Mouse (Mus musculus): ENCODE data around the gene Gm5678. TPM values are rescaled to one million over a fixed set of nuclear protein-coding genes. Genes with fewer than 3 reads are reported as not detected.
A peak's percentile ranks its signal among the peaks of the same experiment; 100 is the strongest.
"Not testable (repeated sequence)": the region's sequence is repeated elsewhere in the genome, so short reads cannot be mapped to it uniquely, and the experiment has no call there.

Gm5678 gene
- polyA plus RNA-seq, 1 experiment: not detected

DNA sequence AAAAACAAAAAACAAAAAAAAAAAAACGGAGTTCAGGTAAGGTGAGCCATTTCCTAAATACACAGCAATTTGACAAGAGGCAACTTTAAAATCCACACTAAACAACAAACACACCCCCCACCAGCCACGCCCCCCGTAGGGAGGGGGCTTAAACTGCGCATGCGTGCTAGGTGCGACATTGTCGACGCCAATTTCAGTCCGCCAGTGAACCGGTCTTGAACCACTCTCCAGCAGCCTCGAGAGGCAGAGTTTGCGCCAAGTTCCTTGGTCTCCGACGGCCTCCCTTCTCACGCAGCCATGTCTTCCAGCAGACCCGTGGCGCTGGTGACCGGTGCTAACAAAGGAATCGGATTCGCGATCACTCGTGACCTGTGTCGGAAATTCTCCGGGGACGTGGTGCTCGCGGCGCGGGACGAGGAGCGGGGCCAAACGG lies 20.2 kb upstream of the Gm5678 start:
- H3K4me1 ChIP-seq (ENCODE audit: control insufficient read depth, insufficient read depth, insufficient read length, low read length): peaks cover 9% of the 10 kb centered on the region; the same call in 1 of the 2 replicates
- peaks cover 13% of the 10 kb centered on the region for H3K36me3 ChIP-seq (ENCODE audit: control insufficient read depth, insufficient read depth, low read length)
- TF ChIP-seq POLR2A (IDR thresholded peaks at IDR 0.05; ENCODE audit: low read depth, low read length) (peak; percentile 95; the same call in 1 of the 2 replicates), CTCF (IDR thresholded peaks at IDR 0.05; ENCODE audit: extremely low read depth, insufficient read length, insufficient replicate concordance, low read depth, low read length) (0 out of 2 replicates have a peak, but pooled peaks have one; percentile 13)
- peak overlapping the region; percentile 87 for H3K4me3 ChIP-seq (ENCODE audit: low read depth, low read length)
- under 1% methylated on average over 32 of the region's 32 CpGs for WGBS
- H3K27ac ChIP-seq (ENCODE audit: insufficient read depth, low read depth, low read length): peak overlapping the region; percentile 86
- H3K27me3 ChIP-seq (ENCODE audit: control insufficient read depth, insufficient read depth, low read length): no peaks in the 10 kb centered on the region

DNA sequence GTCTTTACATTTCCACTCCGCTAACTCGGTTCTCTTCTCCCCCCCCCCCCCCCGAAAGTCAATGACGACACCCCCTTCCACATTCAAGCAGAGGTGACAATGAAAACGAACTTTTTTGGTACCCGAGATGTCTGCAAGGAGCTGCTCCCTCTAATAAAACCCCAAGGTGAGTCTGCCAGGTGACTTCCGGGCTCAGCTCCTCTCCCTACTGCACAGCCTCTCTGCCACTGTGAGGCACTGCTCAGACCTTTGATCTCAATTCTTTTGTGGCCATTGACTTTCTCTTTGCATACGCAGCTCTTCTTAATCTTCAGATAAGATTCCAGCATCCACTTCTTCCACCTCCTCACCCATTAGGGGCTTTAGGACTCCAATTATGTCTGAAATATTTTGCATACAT lies 19.2 kb upstream of the Gm5678 start:
- Histone ChIP-seq H3K27ac (ENCODE audit: insufficient read depth, low read depth, low read length) (peak overlapping the region; percentile 24), H3K27me3 (ENCODE audit: control insufficient read depth, insufficient read depth, low read length) (no peaks in the 10 kb centered on the region), H3K4me1 (ENCODE audit: control insufficient read depth, insufficient read depth, insufficient read length, low read length) (peaks cover 9% of the 10 kb centered on the region; the same call in 1 of the 2 replicates), H3K4me3 (ENCODE audit: low read depth, low read length) (peak overlapping the region; percentile 34; the same call in 1 of the 2 replicates), H3K36me3 (ENCODE audit: control insufficient read depth, insufficient read depth, low read length) (peaks cover 13% of the 10 kb centered on the region)
- TF ChIP-seq POLR2A (IDR thresholded peaks at IDR 0.05; ENCODE audit: low read depth, low read length) (peak; percentile 38; the same call in 1 of the 2 replicates), CTCF (IDR thresholded peaks at IDR 0.05; ENCODE audit: extremely low read depth, insufficient read length, insufficient replicate concordance, low read depth, low read length) (no peak)
- WGBS: 25% methylated on average over 8 of the region's 8 CpGs

DNA sequence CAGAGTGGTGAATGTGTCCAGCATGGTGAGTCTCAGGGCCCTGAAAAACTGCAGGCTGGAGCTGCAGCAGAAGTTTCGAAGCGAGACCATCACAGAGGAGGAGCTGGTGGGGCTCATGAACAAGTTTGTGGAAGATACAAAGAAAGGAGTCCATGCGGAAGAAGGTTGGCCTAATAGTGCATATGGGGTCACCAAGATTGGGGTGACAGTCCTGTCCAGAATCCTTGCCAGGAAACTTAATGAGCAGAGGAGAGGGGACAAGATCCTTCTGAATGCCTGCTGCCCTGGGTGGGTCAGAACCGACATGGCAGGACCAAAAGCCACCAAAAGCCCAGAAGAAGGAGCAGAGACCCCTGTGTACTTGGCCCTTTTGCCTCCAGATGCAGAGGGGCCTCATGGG lies 18.1 kb upstream of the Gm5678 start:
- no peak overlapping the region for H3K4me3 ChIP-seq (ENCODE audit: low read depth, low read length)
- H3K27ac ChIP-seq (ENCODE audit: insufficient read depth, low read depth, low read length): no peak overlapping the region
- H3K4me1 ChIP-seq (ENCODE audit: control insufficient read depth, insufficient read depth, insufficient read length, low read length): peaks cover 10% of the 10 kb centered on the region; the same call in 1 of the 2 replicates
- WGBS: 91% methylated on average over 4 of the region's 4 CpGs
- H3K36me3 ChIP-seq (ENCODE audit: control insufficient read depth, insufficient read depth, low read length): peaks cover 13% of the 10 kb centered on the region
- no peak for TF ChIP-seq CTCF (IDR thresholded peaks at IDR 0.05; ENCODE audit: extremely low read depth, insufficient read length, insufficient replicate concordance, low read depth, low read length)
- no peak for TF ChIP-seq POLR2A (IDR thresholded peaks at IDR 0.05; ENCODE audit: low read depth, low read length)
- no peaks in the 10 kb centered on the region for H3K27me3 ChIP-seq (ENCODE audit: control insufficient read depth, insufficient read depth, low read length)

DNA sequence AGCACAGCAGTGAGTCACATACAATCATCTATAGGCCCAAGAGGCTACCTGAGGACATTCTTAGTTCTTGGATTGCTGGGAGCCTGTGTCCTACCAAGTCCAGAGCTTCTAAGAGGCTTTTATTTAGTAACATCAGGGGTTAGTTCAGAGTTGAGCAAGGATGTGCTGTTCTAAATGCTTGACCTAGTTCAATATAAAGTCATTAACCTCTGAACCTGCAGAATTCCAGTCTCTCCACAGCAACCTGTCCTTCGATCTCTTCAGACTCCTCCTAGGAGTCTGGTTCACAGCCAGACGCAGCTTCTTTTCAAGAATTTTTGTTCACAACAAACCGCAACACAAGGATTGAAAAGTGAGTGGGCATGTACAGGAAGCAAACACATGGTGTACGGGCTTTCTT lies 16.9 kb upstream of the Gm5678 start:
- WGBS: 81% methylated on average over 4 of the region's 4 CpGs
- TF ChIP-seq POLR2A (IDR thresholded peaks at IDR 0.05; ENCODE audit: low read depth, low read length) (no peak), CTCF (IDR thresholded peaks at IDR 0.05; ENCODE audit: extremely low read depth, insufficient read length, insufficient replicate concordance, low read depth, low read length) (no peak)
- Histone ChIP-seq H3K36me3 (ENCODE audit: control insufficient read depth, insufficient read depth, low read length) (peaks cover 13% of the 10 kb centered on the region), H3K27me3 (ENCODE audit: control insufficient read depth, insufficient read depth, low read length) (no peaks in the 10 kb centered on the region), H3K27ac (ENCODE audit: insufficient read depth, low read depth, low read length) (no peak overlapping the region), H3K4me3 (ENCODE audit: low read depth, low read length) (no peak overlapping the region), H3K4me1 (ENCODE audit: control insufficient read depth, insufficient read depth, insufficient read length, low read length) (peaks cover 10% of the 10 kb centered on the region; the same call in 1 of the 2 replicates)

DNA sequence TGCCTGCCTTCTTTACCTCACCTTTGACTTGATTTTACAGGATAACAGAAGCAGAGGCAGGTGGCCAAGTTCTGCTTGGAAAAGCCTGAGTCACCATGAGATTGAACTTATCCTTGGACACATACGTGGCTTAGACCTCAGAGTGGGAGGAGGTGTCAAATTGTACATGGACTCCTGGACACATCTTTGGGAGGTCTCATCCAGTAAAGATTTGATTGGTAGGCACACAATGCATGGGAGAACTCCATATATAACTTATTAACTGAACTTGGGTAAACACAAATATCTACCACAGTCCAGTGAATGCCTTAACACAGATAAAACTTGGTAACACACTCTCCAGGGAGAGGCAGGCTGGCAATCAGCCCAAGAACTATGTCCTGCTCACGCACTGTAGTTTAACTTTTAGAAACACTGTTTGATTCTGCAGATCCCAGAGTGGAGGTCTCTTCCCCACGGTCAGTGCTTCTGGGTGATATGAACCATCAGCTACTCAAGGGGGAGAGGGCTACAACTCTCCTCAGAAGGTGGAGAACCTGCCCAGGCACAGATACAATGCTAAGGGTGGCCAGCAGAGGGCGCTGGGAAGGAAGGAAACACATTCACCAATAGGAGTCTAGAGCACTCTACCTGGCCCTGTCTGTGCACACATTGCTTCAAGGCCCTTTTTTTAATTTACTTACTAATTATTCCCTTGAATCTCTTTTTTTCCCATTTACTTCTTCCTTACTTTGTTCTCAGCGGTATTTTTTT lies 12.6 kb upstream of the Gm5678 start:
- TF ChIP-seq CTCF (IDR thresholded peaks at IDR 0.05; ENCODE audit: extremely low read depth, insufficient read length, insufficient replicate concordance, low read depth, low read length): peak; percentile 85; the same call in 1 of the 2 replicates
- no peak for TF ChIP-seq POLR2A (IDR thresholded peaks at IDR 0.05; ENCODE audit: low read depth, low read length)
- whole genome bisulfite sequencing: 11% methylated on average over 5 of the region's 5 CpGs
- Histone ChIP-seq H3K27me3 (ENCODE audit: control insufficient read depth, insufficient read depth, low read length) (no peaks in the 10 kb centered on the region), H3K36me3 (ENCODE audit: control insufficient read depth, insufficient read depth, low read length) (peaks cover 5% of the 10 kb centered on the region), H3K27ac (ENCODE audit: insufficient read depth, low read depth, low read length) (peak overlapping the region; percentile 60), H3K4me1 (ENCODE audit: control insufficient read depth, insufficient read depth, insufficient read length, low read length) (peaks cover 7% of the 10 kb centered on the region; the same call in 1 of the 2 replicates), H3K4me3 (ENCODE audit: low read depth, low read length) (no peak overlapping the region)

DNA sequence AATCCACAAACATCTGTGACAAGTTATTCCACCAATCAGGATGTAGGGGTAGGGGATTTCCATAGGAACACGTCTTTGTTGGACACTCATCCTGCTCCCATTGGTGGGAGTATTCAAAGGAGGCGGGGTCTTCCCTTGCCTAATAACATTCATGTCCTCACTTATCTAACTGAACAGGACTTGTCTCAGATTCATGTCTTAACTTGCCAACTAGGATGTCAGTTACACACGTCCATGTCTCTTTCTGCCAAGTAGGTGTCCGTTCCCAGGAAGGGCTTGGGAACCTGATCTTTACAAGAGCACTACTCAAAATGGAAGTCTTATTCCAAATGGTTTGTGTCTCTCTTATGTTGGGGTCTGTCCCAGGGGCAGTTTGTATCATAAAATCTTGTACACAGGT lies 4.1 kb upstream of the Gm5678 start:
- H3K27me3 ChIP-seq (ENCODE audit: control insufficient read depth, insufficient read depth, low read length); H3K4me3 ChIP-seq (ENCODE audit: low read depth, low read length); H3K36me3 ChIP-seq (ENCODE audit: control insufficient read depth, insufficient read depth, low read length); H3K27ac ChIP-seq (ENCODE audit: insufficient read depth, low read depth, low read length); H3K4me1 ChIP-seq (ENCODE audit: control insufficient read depth, insufficient read depth, insufficient read length, low read length): not testable (repeated sequence)
- WGBS: 84% methylated on average over 4 of the region's 4 CpGs

DNA sequence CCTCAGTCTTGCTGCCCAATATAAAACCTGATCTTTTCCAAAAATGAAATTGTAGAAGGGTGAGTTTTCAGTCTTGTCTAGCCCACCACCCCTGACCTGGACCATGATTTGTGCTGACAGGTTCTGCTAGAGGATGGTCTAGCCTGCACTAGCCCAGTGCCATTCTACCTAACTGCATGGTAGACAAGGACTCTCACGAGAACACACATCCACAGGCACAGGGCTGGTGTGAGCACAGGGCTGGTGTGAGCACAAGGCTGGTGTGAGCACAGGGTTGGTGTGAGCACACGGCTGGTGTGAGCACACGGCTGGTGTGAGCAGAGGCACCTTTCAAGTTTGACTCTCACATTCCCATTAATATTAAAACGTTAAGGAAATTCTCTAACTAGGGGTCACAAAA lies 3.2 kb upstream of the Gm5678 start:
- H3K27me3 ChIP-seq (ENCODE audit: control insufficient read depth, insufficient read depth, low read length): no peaks in the 10 kb centered on the region
- H3K36me3 ChIP-seq (ENCODE audit: control insufficient read depth, insufficient read depth, low read length): no peaks in the 10 kb centered on the region
- TF ChIP-seq POLR2A (IDR thresholded peaks at IDR 0.05; ENCODE audit: low read depth, low read length) (no peak), CTCF (IDR thresholded peaks at IDR 0.05; ENCODE audit: extremely low read depth, insufficient read length, insufficient replicate concordance, low read depth, low read length) (no peak)
- no peaks in the 10 kb centered on the region for H3K4me1 ChIP-seq (ENCODE audit: control insufficient read depth, insufficient read depth, insufficient read length, low read length)
- H3K27ac ChIP-seq (ENCODE audit: insufficient read depth, low read depth, low read length): no peak overlapping the region
- H3K4me3 ChIP-seq (ENCODE audit: low read depth, low read length): no peak overlapping the region
- WGBS: 80% methylated on average over 4 of the region's 4 CpGs

Data from small intestine, adult 2 months (tissue).